Mouse (Mus musculus): ENCODE results near the gene Ypel4. TPM values are rescaled to one million over a fixed set of nuclear protein-coding genes. Genes with fewer than 3 reads are reported as not detected.

The Ypel4 gene
- 10.0 and 10.4 TPM in 2 replicates for polyA plus RNA-seq (2014; fragmentation: Nextera tagmentation; extraction: Ambion mirVana)

DNA sequence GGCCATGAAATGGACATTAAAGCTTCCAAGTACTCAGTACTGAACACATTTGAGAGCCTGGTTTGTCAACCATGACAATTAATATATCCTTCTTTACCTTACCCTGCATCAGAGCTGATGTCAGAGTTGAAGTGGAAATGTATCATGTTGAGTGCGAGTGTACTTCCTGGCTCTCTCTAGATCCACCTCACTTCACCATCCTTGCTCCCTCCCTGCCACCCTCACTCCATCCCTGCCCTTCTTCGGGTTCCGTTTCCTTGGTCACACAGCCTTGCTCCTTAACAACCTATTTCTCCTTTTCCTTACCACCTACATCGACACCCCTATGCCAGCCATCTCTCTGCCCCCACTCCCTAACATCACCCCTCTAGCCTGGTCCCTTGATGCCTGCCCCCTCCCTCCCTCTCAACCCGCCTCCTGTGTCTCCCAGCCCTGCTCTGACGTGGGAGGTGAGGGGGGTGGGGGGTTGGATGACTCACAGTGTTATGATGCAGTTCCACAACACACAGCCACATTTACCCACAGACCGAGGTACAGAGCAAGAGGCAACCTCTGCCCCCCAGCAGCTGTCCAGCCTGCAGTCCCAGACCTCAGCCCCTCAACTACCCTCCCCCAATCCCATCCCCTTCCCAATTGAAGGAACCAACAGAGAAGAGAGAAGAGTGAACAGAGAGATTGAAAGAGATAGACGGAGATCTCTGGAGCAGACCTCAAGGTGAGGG is at the start of gene Ypel4:
Gene Ypel4 (plus strand): TSS at position 480 of the 722 bp plus-strand sequence.
- no peaks in the 10 kb centered on the region for H3K36me3 ChIP-seq (ENCODE audit: control insufficient read depth, insufficient read depth, low read length)
- peak within 1 kb of the TSS; percentile 2; the same call in 1 of the 2 replicates for H3K27ac ChIP-seq (ENCODE audit: low read depth, low read length)
- H3K4me2 ChIP-seq (replicated peaks; ENCODE audit: low read depth, low read length): peak within 1 kb of the TSS; percentile 46
- peak within 1 kb of the TSS; percentile 42 for H3K4me3 ChIP-seq (ENCODE audit: low read length)
- H3K9me3 ChIP-seq (ENCODE audit: control insufficient read depth, low read length): no peaks in the 10 kb centered on the region
- peak within 1 kb of the TSS; percentile 42 for H3K9ac ChIP-seq (ENCODE audit: low read depth, low read length)
- ATAC-seq (ENCODE audit: low FRiP score, low TSS enrichment): peak; percentile 17
- 2% methylated on average over 8 of the region's 8 CpGs for WGBS
- peaks cover 48% of the 10 kb centered on the region for H3K4me1 ChIP-seq (ENCODE audit: control insufficient read depth, insufficient read depth, low read length)
- no peaks in the 10 kb centered on the region for H3K27me3 ChIP-seq (ENCODE audit: control insufficient read depth, insufficient read depth, low read length)

DNA sequence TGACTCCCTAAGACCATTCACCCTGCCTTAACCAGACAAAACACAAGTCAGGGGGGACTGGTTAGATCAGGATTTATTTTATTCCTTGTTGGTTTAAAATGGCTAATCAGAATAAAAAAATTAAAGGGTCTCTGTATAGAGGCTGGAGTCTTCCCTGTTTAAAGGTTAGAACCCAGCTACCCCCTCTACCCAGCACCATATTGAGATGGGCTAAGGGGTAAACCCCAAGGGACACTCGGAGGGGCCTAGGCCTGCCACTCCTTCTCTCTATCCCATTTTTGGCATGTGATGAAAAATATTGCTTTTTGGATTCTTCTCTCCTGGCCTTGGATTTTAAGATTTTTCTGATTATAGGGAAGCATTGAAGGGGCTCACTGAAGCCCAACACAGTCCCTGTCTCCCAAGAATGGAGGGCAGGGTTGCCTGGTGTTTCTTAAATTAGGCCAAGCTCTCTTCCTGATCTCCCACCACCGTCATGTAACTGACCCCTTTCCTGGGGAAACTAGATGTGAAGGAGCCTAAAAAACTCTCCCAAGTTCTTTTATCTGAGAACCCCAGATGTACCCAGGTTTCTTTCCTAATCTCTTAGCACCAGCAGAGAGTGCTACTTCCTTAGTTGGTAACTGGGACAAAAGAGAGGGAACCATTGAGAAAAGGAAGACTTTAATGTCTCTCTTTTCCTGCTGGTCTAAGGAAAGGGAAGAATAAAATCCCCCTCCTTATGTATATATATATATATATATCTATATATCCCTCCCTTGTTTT is 45.6 kb upstream of the Ypel4 start:
- 81% methylated on average over 2 of the region's 2 CpGs for WGBS
- Histone ChIP-seq H3K27me3 (ENCODE audit: control insufficient read depth, insufficient read depth, low read length) (no peaks in the 10 kb centered on the region), H3K27ac (ENCODE audit: low read depth, low read length) (no peak overlapping the region), H3K36me3 (ENCODE audit: control insufficient read depth, insufficient read depth, low read length) (peaks cover 85% of the 10 kb centered on the region), H3K4me3 (ENCODE audit: low read length) (no peak overlapping the region), H3K4me1 (ENCODE audit: control insufficient read depth, insufficient read depth, low read length) (no peaks in the 10 kb centered on the region), H3K4me2 (replicated peaks; ENCODE audit: low read depth, low read length) (no peak overlapping the region), H3K9me3 (ENCODE audit: control insufficient read depth, low read length) (no peaks in the 10 kb centered on the region), H3K9ac (ENCODE audit: low read depth, low read length) (no peak overlapping the region)
- ATAC-seq (ENCODE audit: low FRiP score, low TSS enrichment): no peak

DNA sequence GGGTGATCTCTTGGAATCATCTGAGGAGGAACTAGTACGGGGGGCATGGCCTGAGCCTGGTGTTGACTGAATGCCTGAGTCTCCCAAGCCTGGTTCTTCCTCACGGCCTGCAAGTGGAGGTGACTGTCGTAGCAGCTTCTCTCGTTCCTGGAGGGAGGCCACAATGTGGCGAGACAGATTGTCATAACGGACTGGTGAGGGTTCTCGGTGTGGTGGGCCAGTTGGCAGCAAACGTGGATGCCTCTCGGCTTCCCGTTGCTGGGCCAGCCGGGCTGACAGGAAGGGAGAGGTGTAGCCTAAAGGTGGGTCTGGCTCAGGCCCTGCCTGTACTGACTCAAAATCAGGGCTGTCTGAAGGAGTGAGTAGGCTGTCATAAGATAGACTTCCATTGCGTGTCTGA is 43.8 kb upstream of the Ypel4 start:
- 89% methylated on average over 12 of the region's 12 CpGs for WGBS
- no peak overlapping the region for H3K27ac ChIP-seq (ENCODE audit: low read depth, low read length)
- H3K36me3 ChIP-seq (ENCODE audit: control insufficient read depth, insufficient read depth, low read length): peaks cover 92% of the 10 kb centered on the region
- H3K9me3 ChIP-seq (ENCODE audit: control insufficient read depth, low read length): no peaks in the 10 kb centered on the region
- H3K4me3 ChIP-seq (ENCODE audit: low read length): no peak overlapping the region
- H3K4me1 ChIP-seq (ENCODE audit: control insufficient read depth, insufficient read depth, low read length): no peaks in the 10 kb centered on the region
- ATAC-seq (ENCODE audit: low FRiP score, low TSS enrichment): no peak
- no peak overlapping the region for H3K4me2 ChIP-seq (replicated peaks; ENCODE audit: low read depth, low read length)
- no peak overlapping the region for H3K9ac ChIP-seq (ENCODE audit: low read depth, low read length)
- H3K27me3 ChIP-seq (ENCODE audit: control insufficient read depth, insufficient read depth, low read length): no peaks in the 10 kb centered on the region

DNA sequence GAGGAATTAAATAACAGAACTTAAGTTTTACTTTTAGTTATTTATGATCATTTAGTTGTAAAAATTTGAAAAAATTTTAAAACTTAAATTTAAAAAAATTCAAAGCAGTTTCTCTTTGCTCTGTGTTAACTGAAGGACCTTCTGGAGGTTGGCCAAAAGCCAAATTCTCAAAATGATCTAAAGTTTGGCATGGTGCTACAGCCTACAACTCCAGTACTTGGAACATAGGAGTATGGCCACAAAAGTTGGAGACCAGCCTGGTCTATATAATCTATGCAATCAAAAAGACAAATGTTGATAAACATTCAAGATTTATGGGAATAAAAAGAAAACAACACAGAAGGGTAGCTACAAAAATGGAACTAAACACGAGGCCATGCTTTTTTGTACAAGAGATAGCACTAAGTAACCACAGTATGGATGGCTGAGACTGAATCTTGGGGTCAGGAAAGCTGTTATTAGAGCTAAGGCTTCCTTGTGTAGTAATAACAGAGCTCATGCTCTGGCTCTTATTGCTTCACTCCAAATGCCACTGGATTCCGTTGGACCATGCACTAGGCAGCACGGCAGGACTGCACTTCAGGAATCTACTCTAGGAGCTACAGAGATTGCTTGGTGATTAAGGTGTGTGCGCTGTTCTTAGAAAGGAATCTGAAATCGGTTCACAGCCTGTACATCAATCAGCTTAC is 38.7 kb upstream of the Ypel4 start:
- 91% methylated on average over 5 of the region's 5 CpGs for WGBS
- Histone ChIP-seq H3K9me3 (ENCODE audit: control insufficient read depth, low read length) (no peaks in the 10 kb centered on the region), H3K27me3 (ENCODE audit: control insufficient read depth, insufficient read depth, low read length) (no peaks in the 10 kb centered on the region), H3K9ac (ENCODE audit: low read depth, low read length) (no peak overlapping the region), H3K4me1 (ENCODE audit: control insufficient read depth, insufficient read depth, low read length) (no peaks in the 10 kb centered on the region), H3K27ac (ENCODE audit: low read depth, low read length) (no peak overlapping the region), H3K36me3 (ENCODE audit: control insufficient read depth, insufficient read depth, low read length) (peaks cover 77% of the 10 kb centered on the region), H3K4me3 (ENCODE audit: low read length) (no peak overlapping the region), H3K4me2 (replicated peaks; ENCODE audit: low read depth, low read length) (no peak overlapping the region)
- ATAC-seq (ENCODE audit: low FRiP score, low TSS enrichment): no peak

DNA sequence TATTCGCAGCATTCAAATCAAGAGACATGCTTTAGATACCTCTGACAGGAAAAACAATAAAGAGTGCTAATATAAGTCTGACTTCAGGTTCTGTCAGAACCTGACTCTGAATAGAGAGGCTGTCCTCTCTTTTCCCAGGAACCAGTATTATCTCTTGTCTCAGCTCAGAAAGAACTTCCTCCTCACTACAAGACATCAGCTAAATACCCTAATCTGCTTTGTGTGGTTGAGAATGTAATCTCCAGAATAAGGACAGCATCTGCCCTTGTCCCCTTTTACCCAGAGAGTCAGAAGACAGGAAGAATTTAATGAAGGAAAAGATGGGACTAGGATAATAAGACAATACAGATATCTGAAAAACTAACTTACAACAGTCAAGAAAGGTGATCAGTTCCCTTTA is 30.4 kb upstream of the Ypel4 start:
- peaks cover 44% of the 10 kb centered on the region for H3K36me3 ChIP-seq (ENCODE audit: control insufficient read depth, insufficient read depth, low read length)

DNA sequence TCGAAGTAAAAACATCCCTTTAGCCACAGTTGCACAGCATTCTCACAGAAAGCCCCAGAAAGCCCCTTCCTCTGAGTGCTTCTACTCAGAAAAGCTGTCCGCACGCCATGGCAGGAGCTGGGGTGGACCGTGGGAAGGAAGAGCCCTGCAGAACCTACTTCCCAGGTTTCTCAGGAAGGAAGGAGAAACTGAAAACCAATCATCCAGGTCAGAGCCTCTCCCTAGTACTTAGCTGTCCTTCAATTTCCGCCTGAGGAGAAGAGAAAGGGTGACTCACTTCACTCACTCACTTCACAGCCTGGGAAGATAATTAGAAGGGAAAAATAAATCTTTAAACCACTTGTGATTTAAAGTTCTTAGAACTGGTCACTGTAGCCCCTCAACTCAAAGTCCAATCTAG is 29.5 kb upstream of the Ypel4 start:
- H3K27me3 ChIP-seq (ENCODE audit: control insufficient read depth, insufficient read depth, low read length): no peaks in the 10 kb centered on the region
- no peak overlapping the region for H3K27ac ChIP-seq (ENCODE audit: low read depth, low read length)
- H3K9me3 ChIP-seq (ENCODE audit: control insufficient read depth, low read length): no peaks in the 10 kb centered on the region
- H3K4me3 ChIP-seq (ENCODE audit: low read length): no peak overlapping the region
- H3K9ac ChIP-seq (ENCODE audit: low read depth, low read length): no peak overlapping the region
- H3K36me3 ChIP-seq (ENCODE audit: control insufficient read depth, insufficient read depth, low read length): peaks cover 43% of the 10 kb centered on the region
- peak; percentile 57; the same call in 1 of the 2 replicates for ATAC-seq (ENCODE audit: low FRiP score, low TSS enrichment)
- H3K4me1 ChIP-seq (ENCODE audit: control insufficient read depth, insufficient read depth, low read length): peaks cover 4% of the 10 kb centered on the region; the same call in 1 of the 2 replicates
- H3K4me2 ChIP-seq (replicated peaks; ENCODE audit: low read depth, low read length): no peak overlapping the region
- 69% methylated on average over 5 of the region's 5 CpGs for WGBS

More for the DNA sequence above, 30.4 kb upstream of the Ypel4 start:
- no peaks in the 10 kb centered on the region for H3K4me1 ChIP-seq (ENCODE audit: control insufficient read depth, insufficient read depth, low read length)
- no peak for ATAC-seq (ENCODE audit: low FRiP score, low TSS enrichment)
- no peaks in the 10 kb centered on the region for H3K27me3 ChIP-seq (ENCODE audit: control insufficient read depth, insufficient read depth, low read length)
- H3K4me2 ChIP-seq (replicated peaks; ENCODE audit: low read depth, low read length): no peak overlapping the region
- 100% methylated on average over 1 of the region's 1 CpGs for WGBS
- no peak overlapping the region for H3K9ac ChIP-seq (ENCODE audit: low read depth, low read length)
- H3K27ac ChIP-seq (ENCODE audit: low read depth, low read length): no peak overlapping the region
- H3K4me3 ChIP-seq (ENCODE audit: low read length): no peak overlapping the region
- no peaks in the 10 kb centered on the region for H3K9me3 ChIP-seq (ENCODE audit: control insufficient read depth, low read length)

DNA sequence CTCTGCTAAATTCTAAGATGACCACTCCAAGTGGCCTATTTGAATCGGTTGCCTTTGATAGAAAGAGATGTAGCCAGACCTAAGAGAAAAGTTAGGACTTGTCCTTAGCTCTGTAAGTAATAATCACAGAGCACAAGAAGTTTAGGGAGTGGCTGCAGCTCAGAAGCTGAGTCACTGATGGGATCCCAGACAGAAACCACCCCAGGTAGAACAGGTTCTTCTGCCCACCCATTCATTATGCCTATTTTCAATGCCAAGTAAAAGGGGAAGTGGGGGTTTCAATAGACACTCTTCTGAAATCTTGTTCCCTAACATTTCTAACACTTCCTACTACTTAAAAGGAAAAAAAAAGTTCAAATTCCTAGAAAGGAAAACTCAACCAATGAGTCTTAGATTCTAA is 28.6 kb upstream of the Ypel4 start:
- Histone ChIP-seq H3K9ac (ENCODE audit: low read depth, low read length) (no peak overlapping the region), H3K27ac (ENCODE audit: low read depth, low read length) (no peak overlapping the region), H3K4me2 (replicated peaks; ENCODE audit: low read depth, low read length) (no peak overlapping the region), H3K36me3 (ENCODE audit: control insufficient read depth, insufficient read depth, low read length) (peaks cover 48% of the 10 kb centered on the region), H3K4me1 (ENCODE audit: control insufficient read depth, insufficient read depth, low read length) (peaks cover 4% of the 10 kb centered on the region; the same call in 1 of the 2 replicates), H3K27me3 (ENCODE audit: control insufficient read depth, insufficient read depth, low read length) (no peaks in the 10 kb centered on the region), H3K9me3 (ENCODE audit: control insufficient read depth, low read length) (no peaks in the 10 kb centered on the region), H3K4me3 (ENCODE audit: low read length) (no peak overlapping the region)
- WGBS: 77% methylated on average over 1 of the region's 1 CpGs
- ATAC-seq (ENCODE audit: low FRiP score, low TSS enrichment): no peak

DNA sequence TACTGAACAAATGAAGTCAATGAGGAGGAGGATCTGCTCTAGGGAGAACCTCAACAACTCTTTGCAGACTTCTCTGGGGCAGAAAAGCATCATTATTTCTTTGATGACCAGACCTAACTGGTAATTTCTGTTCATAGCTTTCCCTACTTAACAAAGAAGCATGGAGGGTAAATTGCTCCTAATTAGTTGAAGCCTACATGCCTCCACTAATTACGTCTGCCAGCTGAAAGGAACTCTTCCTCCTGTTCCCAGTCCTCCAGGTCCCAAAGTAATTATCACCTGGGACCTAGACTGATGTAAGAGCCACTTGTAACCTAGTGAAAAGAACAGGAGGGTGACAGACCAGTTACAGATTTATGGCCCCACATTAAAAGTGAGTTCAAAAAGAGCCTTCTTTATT is 26.3 kb upstream of the Ypel4 start:
- Histone ChIP-seq H3K9ac (ENCODE audit: low read depth, low read length) (no peak overlapping the region), H3K4me3 (ENCODE audit: low read length) (no peak overlapping the region)

More for the DNA sequence above, 26.3 kb upstream of the Ypel4 start:
- Histone ChIP-seq H3K9me3 (ENCODE audit: control insufficient read depth, low read length) (no peaks in the 10 kb centered on the region), H3K27ac (ENCODE audit: low read depth, low read length) (no peak overlapping the region), H3K4me2 (replicated peaks; ENCODE audit: low read depth, low read length) (no peak overlapping the region), H3K36me3 (ENCODE audit: control insufficient read depth, insufficient read depth, low read length) (peaks cover 43% of the 10 kb centered on the region), H3K27me3 (ENCODE audit: control insufficient read depth, insufficient read depth, low read length) (no peaks in the 10 kb centered on the region), H3K4me1 (ENCODE audit: control insufficient read depth, insufficient read depth, low read length) (peaks cover 4% of the 10 kb centered on the region; the same call in 1 of the 2 replicates)
- ATAC-seq (ENCODE audit: low FRiP score, low TSS enrichment): no peak
- WGBS: 38% methylated on average over 1 of the region's 1 CpGs

All from kidney, embryonic 14.5 days (tissue).